Mouse (Mus musculus): ENCODE measurements around the gene Fam160b1. TPM values are rescaled to one million over a fixed set of nuclear protein-coding genes. Genes with fewer than 3 reads are reported as not detected.

The Fam160b1 gene
- total and polyA plus RNA-seq, 3 experiments: 6.2 to 16.6 (median 11.1) TPM

- Histone ChIP-seq H3K27me3 (ENCODE audit: insufficient read depth, low read length) (peaks cover 2% of the 10 kb centered on the region; the same call in 1 of the 2 replicates), H3K4me3 (ENCODE audit: low read depth, low read length) (no peak overlapping the region), H3K9me3 (replicated peaks) (no peaks in the 10 kb centered on the region), H3K36me3 (replicated peaks) (no peaks in the 10 kb centered on the region), H3K4me1 (ENCODE audit: insufficient read depth, low read depth, low read length) (no peaks in the 10 kb centered on the region)
- no peak for TF ChIP-seq GATA2 (IDR thresholded peaks at IDR 0.05; ENCODE audit: borderline replicate concordance, low read depth, low read length)
- no peak for TF ChIP-seq TAL1 (conservative IDR thresholded peaks at IDR 0.05; ENCODE audit: low read depth, low read length)
- no peak for TF ChIP-seq CTCF (IDR thresholded peaks at IDR 0.05; ENCODE audit: low read depth, low read length)
- no peak for TF ChIP-seq POLR2AphosphoS5 (IDR thresholded peaks at IDR 0.05; ENCODE audit: insufficient replicate concordance, low read depth, low read length)
- no peak for TF ChIP-seq GATA1 (IDR thresholded peaks at IDR 0.05; ENCODE audit: borderline replicate concordance, low read length)
- ATAC-seq (ENCODE audit: extremely low read depth, insufficient number of reproducible peaks, low FRiP score, poor library complexity, severe bottlenecking) (no peak), DNase-seq (ENCODE audit: low spot score) (no peak)
Observed at GRCm38 (mm10) chr19:57328269-57328668, 32.2 kb upstream of the Fam160b1 start.

GRCm38 (mm10) chr19:57328792-57329191 lies 31.7 kb upstream of the Fam160b1 start:
- TF ChIP-seq CTCF (IDR thresholded peaks at IDR 0.05; ENCODE audit: low read depth, low read length) (peak; percentile 66), POLR2AphosphoS5 (IDR thresholded peaks at IDR 0.05; ENCODE audit: insufficient replicate concordance, low read depth, low read length) (no peak)
- no peaks in the 10 kb centered on the region for H3K9me3 ChIP-seq (replicated peaks)
- no peak overlapping the region for H3K4me3 ChIP-seq (ENCODE audit: low read depth, low read length)
- DNase-seq (ENCODE audit: low spot score) (no peak), ATAC-seq (ENCODE audit: extremely low read depth, insufficient number of reproducible peaks, low FRiP score, poor library complexity, severe bottlenecking) (no peak)
- H3K36me3 ChIP-seq (replicated peaks): no peaks in the 10 kb centered on the region
- no peaks in the 10 kb centered on the region for H3K4me1 ChIP-seq (ENCODE audit: insufficient read depth, low read depth, low read length)
- H3K27me3 ChIP-seq (ENCODE audit: insufficient read depth, low read length): peaks cover 2% of the 10 kb centered on the region; the same call in 1 of the 2 replicates

- DNase-seq (ENCODE audit: low spot score): no peak
Observed at GRCm38 (mm10) chr19:57330309-57330708, 30.2 kb upstream of the Fam160b1 start.

GRCm38 (mm10) chr19:57331237-57331636 lies 29.2 kb upstream of the Fam160b1 start:
- TF ChIP-seq GATA2 (IDR thresholded peaks at IDR 0.05; ENCODE audit: borderline replicate concordance, low read depth, low read length) (no peak), POLR2AphosphoS5 (IDR thresholded peaks at IDR 0.05; ENCODE audit: insufficient replicate concordance, low read depth, low read length) (no peak), CTCF (IDR thresholded peaks at IDR 0.05; ENCODE audit: low read depth, low read length) (no peak), GATA1 (IDR thresholded peaks at IDR 0.05; ENCODE audit: borderline replicate concordance, low read length) (no peak), TAL1 (conservative IDR thresholded peaks at IDR 0.05; ENCODE audit: low read depth, low read length) (no peak)

More at GRCm38 (mm10) chr19:57330309-57330708, 30.2 kb upstream of the Fam160b1 start:
- TF ChIP-seq GATA1 (IDR thresholded peaks at IDR 0.05; ENCODE audit: borderline replicate concordance, low read length) (no peak), POLR2AphosphoS5 (IDR thresholded peaks at IDR 0.05; ENCODE audit: insufficient replicate concordance, low read depth, low read length) (no peak)
- no peaks in the 10 kb centered on the region; the same call in 1 of the 2 replicates for H3K27me3 ChIP-seq (ENCODE audit: insufficient read depth, low read length)
- H3K9me3 ChIP-seq (replicated peaks): no peaks in the 10 kb centered on the region
- H3K4me1 ChIP-seq (ENCODE audit: insufficient read depth, low read depth, low read length): no peaks in the 10 kb centered on the region
- ATAC-seq (ENCODE audit: extremely low read depth, insufficient number of reproducible peaks, low FRiP score, poor library complexity, severe bottlenecking): no peak
- no peak overlapping the region for H3K4me3 ChIP-seq (ENCODE audit: low read depth, low read length)
- no peaks in the 10 kb centered on the region for H3K36me3 ChIP-seq (replicated peaks)

GRCm38 (mm10) chr19:57333356-57333755 lies 27.1 kb upstream of the Fam160b1 start:
- Histone ChIP-seq H3K9me3 (replicated peaks) (no peaks in the 10 kb centered on the region), H3K4me1 (ENCODE audit: insufficient read depth, low read depth, low read length) (no peaks in the 10 kb centered on the region), H3K27me3 (ENCODE audit: insufficient read depth, low read length) (no peaks in the 10 kb centered on the region; the same call in 1 of the 2 replicates), H3K36me3 (replicated peaks) (no peaks in the 10 kb centered on the region), H3K4me3 (ENCODE audit: low read depth, low read length) (no peak overlapping the region)
- no peak for ATAC-seq (ENCODE audit: extremely low read depth, insufficient number of reproducible peaks, low FRiP score, poor library complexity, severe bottlenecking)
- TF ChIP-seq GATA1 (IDR thresholded peaks at IDR 0.05; ENCODE audit: borderline replicate concordance, low read length) (no peak), GATA2 (IDR thresholded peaks at IDR 0.05; ENCODE audit: borderline replicate concordance, low read depth, low read length) (no peak), POLR2AphosphoS5 (IDR thresholded peaks at IDR 0.05; ENCODE audit: insufficient replicate concordance, low read depth, low read length) (no peak), CTCF (IDR thresholded peaks at IDR 0.05; ENCODE audit: low read depth, low read length) (no peak), TAL1 (conservative IDR thresholded peaks at IDR 0.05; ENCODE audit: low read depth, low read length) (no peak)
- no peak for DNase-seq (ENCODE audit: low spot score)

More at GRCm38 (mm10) chr19:57331237-57331636, 29.2 kb upstream of the Fam160b1 start:
- Histone ChIP-seq H3K27me3 (ENCODE audit: insufficient read depth, low read length) (no peaks in the 10 kb centered on the region; the same call in 1 of the 2 replicates), H3K4me3 (ENCODE audit: low read depth, low read length) (no peak overlapping the region), H3K4me1 (ENCODE audit: insufficient read depth, low read depth, low read length) (no peaks in the 10 kb centered on the region), H3K36me3 (replicated peaks) (no peaks in the 10 kb centered on the region), H3K9me3 (replicated peaks) (no peaks in the 10 kb centered on the region)
- no peak for ATAC-seq (ENCODE audit: extremely low read depth, insufficient number of reproducible peaks, low FRiP score, poor library complexity, severe bottlenecking)
- no peak for DNase-seq (ENCODE audit: low spot score)

GRCm38 (mm10) chr19:57335135-57335534 lies 25.3 kb upstream of the Fam160b1 start:
- TF ChIP-seq POLR2AphosphoS5 (IDR thresholded peaks at IDR 0.05; ENCODE audit: insufficient replicate concordance, low read depth, low read length) (no peak), TAL1 (conservative IDR thresholded peaks at IDR 0.05; ENCODE audit: low read depth, low read length) (no peak), GATA2 (IDR thresholded peaks at IDR 0.05; ENCODE audit: borderline replicate concordance, low read depth, low read length) (no peak), CTCF (IDR thresholded peaks at IDR 0.05; ENCODE audit: low read depth, low read length) (no peak), GATA1 (IDR thresholded peaks at IDR 0.05; ENCODE audit: borderline replicate concordance, low read length) (no peak)
- no peaks in the 10 kb centered on the region for H3K4me1 ChIP-seq (ENCODE audit: insufficient read depth, low read depth, low read length)
- no peak overlapping the region for H3K4me3 ChIP-seq (ENCODE audit: low read depth, low read length)
- H3K27me3 ChIP-seq (ENCODE audit: insufficient read depth, low read length): no peaks in the 10 kb centered on the region; the same call in 1 of the 2 replicates
- H3K36me3 ChIP-seq (replicated peaks): no peaks in the 10 kb centered on the region
- DNase-seq (ENCODE audit: low spot score) (no peak), ATAC-seq (ENCODE audit: extremely low read depth, insufficient number of reproducible peaks, low FRiP score, poor library complexity, severe bottlenecking) (no peak)
- no peaks in the 10 kb centered on the region for H3K9me3 ChIP-seq (replicated peaks)

Measured in G1E (cell line).